Mouse (Mus musculus) kidney, postnatal 25 days (tissue): Measurements from ENCODE around the gene Ap1s1.
A peak's percentile ranks its signal among the peaks of the same experiment; 100 is the strongest.

Experiments used
- DNase-seq, 2 experiments: peaks; one replicate each; pipeline ENCODE4 v3.0.0; 2021; ENCODE audit warnings: mixed read lengths in 2 of 2

Gene Ap1s1

GRCm38 (mm10) chr5:137045402-137046323 lies at the start of gene Ap1s1:
Ap1s1 (minus strand) TSS chr5:137046135.
- peak; percentile 97 to 98 for DNase-seq

- DNase-seq: peak in 1 of 2 experiments; percentile 15
Observed at GRCm38 (mm10) chr5:137095135-137095534, 49.2 kb upstream of the Ap1s1 start.

- DNase-seq: peak; percentile 57 to 61
Observed at GRCm38 (mm10) chr5:137093720-137094119, 47.8 kb upstream of the Ap1s1 start.

GRCm38 (mm10) chr5:137091560-137091959 lies 45.6 kb upstream of the Ap1s1 start:
- peak in 1 of 2 experiments; percentile 50 for DNase-seq

GRCm38 (mm10) chr5:137090870-137091269 lies 44.9 kb upstream of the Ap1s1 start:
- peak in 1 of 2 experiments; percentile 21 for DNase-seq

GRCm38 (mm10) chr5:137087410-137087809 lies 41.5 kb upstream of the Ap1s1 start:
- peak; percentile 86 to 93 for DNase-seq

GRCm38 (mm10) chr5:137085731-137086130 lies 39.8 kb upstream of the Ap1s1 start:
- no peak for DNase-seq

- DNase-seq: no peak
Observed at GRCm38 (mm10) chr5:137085021-137085420, 39.1 kb upstream of the Ap1s1 start.

- no peak for DNase-seq
Observed at GRCm38 (mm10) chr5:137083051-137083450, 37.1 kb upstream of the Ap1s1 start.

- DNase-seq: peak; percentile 30 to 68
Observed at GRCm38 (mm10) chr5:137079849-137080248, 33.9 kb upstream of the Ap1s1 start.

GRCm38 (mm10) chr5:137078616-137079015 lies 32.7 kb upstream of the Ap1s1 start:
- no peak for DNase-seq

- no peak for DNase-seq
Observed at GRCm38 (mm10) chr5:137078041-137078440, 32.1 kb upstream of the Ap1s1 start.

GRCm38 (mm10) chr5:137077187-137077586 lies 31.3 kb upstream of the Ap1s1 start:
- no peak for DNase-seq

GRCm38 (mm10) chr5:137076191-137076930 lies 30.4 kb upstream of the Ap1s1 start:
- peak; percentile 17 to 66 for DNase-seq

GRCm38 (mm10) chr5:137075726-137076125 lies 29.8 kb upstream of the Ap1s1 start:
- no peak for DNase-seq

GRCm38 (mm10) chr5:137074191-137074651 lies 28.3 kb upstream of the Ap1s1 start:
- DNase-seq: peak in 1 of 2 experiments; percentile 60

GRCm38 (mm10) chr5:137073141-137073540 lies 27.2 kb upstream of the Ap1s1 start:
- no peak for DNase-seq

- DNase-seq: peak; percentile 87 to 96
Observed at GRCm38 (mm10) chr5:137072079-137072960, 26.4 kb upstream of the Ap1s1 start, which contains the start of gene Serpine1. Serpine1 (minus strand) TSS chr5:137072268.

- DNase-seq: no peak
Observed at GRCm38 (mm10) chr5:137070881-137071605, 25.1 kb upstream of the Ap1s1 start.

GRCm38 (mm10) chr5:137068711-137069110 lies 22.8 kb upstream of the Ap1s1 start:
- no peak for DNase-seq

- no peak for DNase-seq
Observed at GRCm38 (mm10) chr5:137065923-137066322, 20.0 kb upstream of the Ap1s1 start.

GRCm38 (mm10) chr5:137065454-137065853 lies 19.5 kb upstream of the Ap1s1 start:
- no peak for DNase-seq
